Mouse (Mus musculus) forebrain, embryonic 12.5 days (tissue): Measurements from ENCODE around the gene Phyhd1. TPM values are rescaled to one million over a fixed set of nuclear protein-coding genes. Genes with fewer than 3 reads are reported as not detected.

Source experiments
- ATAC-seq: fragments of 200-750 bp; cut with Nextera tagmentation; 2 replicates; pipeline ENCODE4 v1.8.0; 2017; ENCODE audit warnings: moderate TSS enrichment; ENCODE audit not compliant: low FRiP score
- H3K27ac ChIP-seq: fragments of 300-500 bp; sonication (generic); 2 replicates; pipeline ENCODE4 v1.5.1; 2016; ENCODE audit warnings: mild to moderate bottlenecking
- H3K27me3 ChIP-seq: fragments of 300-500 bp; sonication (generic); 2 replicates; pipeline ENCODE4 v1.6.1; 2016; ENCODE audit warnings: mild to moderate bottlenecking
- H3K36me3 ChIP-seq: fragments of 300-500 bp; sonication (generic); replicated peaks from 2 replicates; pipeline ENCODE4 v1.6.1; 2016; ENCODE audit warnings: mild to moderate bottlenecking
- H3K4me1 ChIP-seq: fragments of 300-500 bp; sonication (generic); 2 replicates; pipeline ENCODE4 v1.6.1; 2016
- H3K4me2 ChIP-seq: fragments of 300-500 bp; sonication (generic); 2 replicates; pipeline ENCODE4 v1.6.1; 2016; ENCODE audit warnings: mild to moderate bottlenecking, moderate library complexity
- H3K4me3 ChIP-seq: fragments of 300-500 bp; sonication (generic); replicated peaks from 2 replicates; pipeline ENCODE4 v1.5.1; 2016; ENCODE audit warnings: mild to moderate bottlenecking
- H3K9ac ChIP-seq: fragments of 300-500 bp; sonication (generic); 2 replicates; pipeline ENCODE4 v1.6.1; 2016; ENCODE audit warnings: mild to moderate bottlenecking
- H3K9me3 ChIP-seq: fragments of 300-500 bp; sonication (generic); 2 replicates; pipeline ENCODE4 v1.6.1; 2016
- WGBS: fragments of 180-500 bp; shearing (Covaris S2); methylation state at CpG from one replicate; pipeline ENCODE4 v1.1.7; 2016; 5-methylcytosine and 5-hydroxymethylcytosine counted together
- polyA plus RNA-seq: library from polyadenylated mRNA; unstranded; fragments of >200 nt; fragmentation: Nextera tagmentation; extraction: Ambion mirVana; gene quantifications from 2 replicates; pipeline ENCODE4 v1.2.1, GENCODE M21; 2016

Phyhd1 gene
- polyA plus RNA-seq, 1 experiment from 2014 or later = 5.0 TPM

DNA sequence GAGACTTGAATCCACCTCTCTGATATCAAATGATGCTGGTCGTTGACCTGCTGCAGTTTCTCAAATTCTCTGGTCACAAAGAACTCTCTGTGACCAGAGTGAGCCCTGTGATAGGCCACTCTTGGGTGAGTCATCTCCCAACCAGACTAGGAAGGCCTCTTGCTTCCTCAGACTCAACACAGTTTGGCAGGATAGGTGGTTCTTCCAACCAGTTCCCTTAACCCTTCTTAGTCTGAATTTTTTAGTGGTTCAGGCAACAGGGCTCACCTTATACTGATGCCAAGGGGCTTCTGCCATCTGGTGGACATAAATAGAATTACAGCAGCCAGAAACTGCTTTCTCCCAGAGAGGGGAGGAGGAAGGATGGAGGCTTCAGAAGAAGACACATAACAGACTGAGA is 4.1 kb downstream of the Phyhd1 start:
- Histone ChIP-seq H3K4me3 (no peak overlapping the region), H3K27ac (no peak overlapping the region), H3K9ac (no peak overlapping the region), H3K36me3 (peaks cover 9% of the 10 kb centered on the region), H3K4me1 (peaks cover 19% of the 10 kb centered on the region), H3K9me3 (no peaks in the 10 kb centered on the region), H3K4me2 (no peak overlapping the region), H3K27me3 (no peaks in the 10 kb centered on the region)
- 63% methylated on average over 1 of the region's 1 CpGs for WGBS
- ATAC-seq = no peak

DNA sequence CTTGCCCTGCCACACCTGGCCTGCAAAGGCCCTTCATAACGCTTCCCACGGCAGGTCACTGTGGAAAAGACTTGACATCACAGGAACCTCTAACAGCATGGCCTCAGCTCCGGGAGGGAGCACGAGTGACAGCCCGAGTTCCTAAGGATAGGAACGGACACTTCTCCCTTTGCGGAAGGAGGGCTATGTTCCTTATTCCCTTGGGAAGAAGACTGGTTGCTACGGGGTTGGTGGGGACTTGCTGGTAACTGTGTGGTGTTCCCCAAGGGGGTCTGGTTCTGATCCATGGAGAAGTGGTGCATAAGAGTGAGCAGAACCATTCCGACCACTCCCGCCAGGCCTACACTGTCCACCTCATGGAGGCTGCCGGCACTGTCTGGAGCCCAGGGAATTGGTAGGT is 14.7 kb downstream of the Phyhd1 start, which contains the start of gene Gm28038:
Gene Gm28038 (plus strand): TSS at position 301 of the 400 bp plus-strand sequence.
- no peak within 1 kb of the TSS for H3K9ac ChIP-seq

DNA sequence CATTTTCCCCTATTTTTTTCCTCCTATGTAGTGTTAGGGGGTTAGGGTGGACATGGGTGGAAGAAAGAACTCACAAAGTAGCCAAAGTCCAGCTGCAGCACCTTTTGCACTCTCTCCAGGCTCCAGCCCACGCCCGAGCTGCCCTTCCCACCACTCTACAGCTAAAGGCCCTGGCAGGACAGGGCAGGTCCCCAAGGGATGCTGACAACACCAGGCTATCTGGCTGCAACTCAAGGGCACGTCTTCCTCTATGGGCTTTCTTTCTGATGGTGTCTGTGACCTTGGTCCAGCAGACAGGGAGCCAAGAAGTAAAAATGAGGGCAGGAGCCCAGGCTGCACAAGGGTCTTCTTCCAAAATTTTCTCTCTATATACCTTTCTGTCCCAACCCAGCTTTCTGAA is 15.6 kb downstream of the Phyhd1 start:
- no peak overlapping the region for H3K4me3 ChIP-seq
- H3K27me3 ChIP-seq = no peaks in the 10 kb centered on the region
- ATAC-seq = no peak
- peaks cover 7% of the 10 kb centered on the region; the same call in 1 of the 2 replicates for H3K36me3 ChIP-seq
- H3K4me1 ChIP-seq = peaks cover 10% of the 10 kb centered on the region
- no peak overlapping the region for H3K27ac ChIP-seq
- H3K9ac ChIP-seq = no peak overlapping the region
- H3K9me3 ChIP-seq = no peaks in the 10 kb centered on the region
- 84% methylated on average over 3 of the region's 3 CpGs for WGBS
- H3K4me2 ChIP-seq = no peak overlapping the region

More for the DNA sequence above, 14.7 kb downstream of the Phyhd1 start, which contains the start of gene Gm28038:
- peaks cover 7% of the 10 kb centered on the region; the same call in 1 of the 2 replicates for H3K36me3 ChIP-seq
- no peak within 1 kb of the TSS for H3K4me3 ChIP-seq
- WGBS = 94% methylated on average over 11 of the region's 11 CpGs
- H3K4me1 ChIP-seq = peaks cover 9% of the 10 kb centered on the region
- no peak within 1 kb of the TSS for H3K4me2 ChIP-seq
- no peak for ATAC-seq
- no peaks in the 10 kb centered on the region for H3K27me3 ChIP-seq
- no peaks in the 10 kb centered on the region for H3K9me3 ChIP-seq
- no peak within 1 kb of the TSS for H3K27ac ChIP-seq

DNA sequence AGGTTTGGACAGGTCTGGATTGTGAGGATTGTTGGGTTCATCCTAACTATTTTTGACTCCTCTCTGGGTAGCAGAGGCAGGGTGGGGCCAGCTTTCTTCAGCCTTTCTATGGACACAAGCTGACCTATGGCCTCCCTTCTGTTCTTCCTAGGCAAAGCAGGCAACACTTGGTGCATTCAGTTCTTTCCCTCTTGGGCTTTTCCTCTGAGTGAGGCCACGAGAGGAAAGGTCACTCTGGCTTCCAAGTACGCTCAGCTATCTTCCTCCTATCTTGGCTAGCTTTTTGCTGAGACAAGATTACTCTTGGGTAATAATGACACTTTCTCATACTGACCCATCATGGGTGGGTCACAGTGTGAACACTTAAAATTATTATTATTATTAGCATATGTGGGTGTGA is 17.2 kb downstream of the Phyhd1 start:
- Histone ChIP-seq H3K4me1 (peaks cover 22% of the 10 kb centered on the region), H3K36me3 (peaks cover 7% of the 10 kb centered on the region), H3K9me3 (no peaks in the 10 kb centered on the region), H3K27me3 (no peaks in the 10 kb centered on the region), H3K9ac (no peak overlapping the region), H3K4me3 (no peak overlapping the region), H3K4me2 (no peak overlapping the region), H3K27ac (no peak overlapping the region)
- ATAC-seq = no peak
- 91% methylated on average over 2 of the region's 2 CpGs for WGBS

DNA sequence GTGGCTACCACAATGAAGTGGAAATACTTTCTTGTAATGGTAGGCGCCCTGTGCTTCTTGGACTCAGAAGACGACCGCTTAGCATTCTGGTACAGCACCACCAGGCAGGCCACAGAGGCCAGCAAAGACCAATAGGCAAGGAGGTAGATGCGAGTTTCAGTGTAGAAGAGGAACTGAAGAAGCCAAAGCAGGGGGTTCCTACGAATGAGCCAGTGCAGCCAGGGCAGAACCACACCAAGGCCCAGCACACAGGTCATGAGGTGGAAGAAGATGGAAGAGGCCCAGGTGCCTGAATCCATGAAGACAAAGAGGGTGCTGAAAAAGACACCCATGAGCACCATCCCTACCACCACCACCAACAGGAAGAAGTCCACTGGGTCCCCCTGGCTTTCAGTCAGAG is 19.0 kb downstream of the Phyhd1 start:
- Histone ChIP-seq H3K9ac (peak overlapping the region; percentile 90; the same call in 1 of the 2 replicates), H3K27me3 (no peaks in the 10 kb centered on the region), H3K4me2 (peak overlapping the region; percentile 99), H3K4me3 (peak overlapping the region; percentile 96), H3K4me1 (peaks cover 22% of the 10 kb centered on the region), H3K9me3 (no peaks in the 10 kb centered on the region), H3K27ac (no peak overlapping the region), H3K36me3 (peaks cover 5% of the 10 kb centered on the region)
- ATAC-seq = no peak
- WGBS = 88% methylated on average over 5 of the region's 5 CpGs

DNA sequence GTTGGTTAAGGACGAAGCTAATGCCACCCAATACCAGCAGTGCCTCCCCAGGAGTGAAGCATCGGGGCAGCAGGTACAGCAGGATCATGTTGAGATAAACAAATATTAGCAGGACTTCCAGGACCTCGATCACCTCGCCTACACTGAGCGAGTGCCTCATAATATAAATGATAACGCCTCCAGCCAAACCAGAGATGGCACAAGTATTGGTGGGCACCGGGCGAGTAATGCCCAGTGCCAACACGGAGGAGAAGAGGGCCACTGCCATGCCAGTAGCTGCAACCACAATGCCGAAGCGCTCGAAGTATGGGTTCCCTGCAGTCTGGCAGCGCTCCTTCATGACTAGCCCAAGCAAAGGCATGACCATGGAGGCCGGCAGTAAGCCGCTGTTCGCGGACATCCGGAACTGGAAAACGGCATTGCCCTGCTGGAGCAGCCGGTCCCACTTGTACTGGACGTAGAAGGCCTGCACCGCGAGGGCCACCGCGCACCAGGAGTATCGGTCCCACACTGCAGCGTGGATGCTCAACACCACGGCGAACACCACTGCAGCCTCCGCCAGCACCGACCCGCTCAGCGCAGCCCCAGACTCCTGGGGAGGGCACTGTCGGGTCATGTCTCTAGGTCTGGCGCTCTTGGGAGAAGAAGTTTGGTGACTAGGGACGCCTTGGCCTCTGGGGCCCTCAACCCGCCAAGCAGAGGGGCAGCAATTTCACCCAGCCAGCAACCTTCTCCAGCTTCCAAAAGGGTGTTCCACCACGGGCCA is 19.6 kb downstream of the Phyhd1 start:
- Histone ChIP-seq H3K4me2 (peak overlapping the region; percentile 99), H3K4me3 (peak overlapping the region; percentile 96), H3K9ac (peak overlapping the region; percentile 90), H3K4me1 (peaks cover 22% of the 10 kb centered on the region), H3K9me3 (no peaks in the 10 kb centered on the region), H3K36me3 (peaks cover 7% of the 10 kb centered on the region), H3K27me3 (no peaks in the 10 kb centered on the region), H3K27ac (0 out of 2 replicates have a peak overlapping the region, but pooled peaks have one; percentile 75)
- ATAC-seq = peak; percentile 70
- WGBS = 18% methylated on average over 38 of the region's 38 CpGs

DNA sequence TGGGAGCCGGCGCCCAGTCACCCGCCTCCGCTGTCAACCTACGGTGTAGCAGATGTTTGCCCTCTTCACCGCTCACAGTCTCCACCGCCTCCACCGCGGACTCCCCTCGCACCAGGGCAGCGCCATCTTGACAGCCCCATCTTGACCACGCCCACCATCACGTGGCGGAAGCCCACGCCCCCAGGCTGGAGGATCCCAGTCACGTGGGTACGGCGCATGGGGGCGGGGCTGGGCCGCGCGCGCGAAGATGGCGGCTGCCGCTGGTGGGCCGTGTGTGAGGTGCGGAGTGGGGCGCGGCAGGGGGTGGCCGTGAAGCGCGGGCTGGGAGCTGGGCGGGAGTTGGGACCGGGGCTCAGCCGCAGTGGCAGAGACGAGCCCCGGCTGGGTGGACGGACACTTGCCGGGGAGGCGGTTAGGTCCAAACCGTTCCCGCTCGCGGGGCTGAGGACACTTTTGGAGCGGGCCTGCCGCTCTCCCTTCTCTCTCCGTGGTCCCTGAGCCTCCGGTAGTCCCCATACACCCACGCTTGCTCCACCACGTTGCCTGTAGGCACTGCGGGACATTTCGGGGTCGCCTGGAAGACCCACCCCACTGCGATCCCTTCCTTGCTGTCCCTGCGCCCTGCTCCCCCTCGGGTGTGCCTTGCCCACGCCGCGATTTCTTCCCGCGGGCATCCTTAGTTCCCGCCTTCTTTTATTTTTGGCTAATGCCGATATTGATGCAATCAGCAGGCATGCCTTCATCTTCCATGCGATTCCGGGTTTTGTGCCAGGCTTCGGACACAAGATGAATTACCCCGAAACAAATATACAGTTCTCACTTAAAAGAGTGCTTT is 20.4 kb downstream of the Phyhd1 start, which contains the start of the genes Dolk and Nup188:
Gene Dolk (minus strand): TSS at position 143 of the 835 bp plus-strand sequence.
Gene Nup188 (plus strand): TSS at position 206 of the 835 bp plus-strand sequence.
- Histone ChIP-seq H3K4me3 (peak within 1 kb of the TSS; percentile 96), H3K9ac (peak within 1 kb of the TSS; percentile 90), H3K4me2 (peak within 1 kb of the TSS; percentile 99), H3K27ac (peak within 1 kb of the TSS; percentile 75), H3K36me3 (peaks cover 9% of the 10 kb centered on the region), H3K27me3 (no peaks in the 10 kb centered on the region), H3K4me1 (peaks cover 22% of the 10 kb centered on the region), H3K9me3 (no peaks in the 10 kb centered on the region)
- peak; percentile 98 for ATAC-seq
- WGBS = under 1% methylated on average over 67 of the region's 68 CpGs

DNA sequence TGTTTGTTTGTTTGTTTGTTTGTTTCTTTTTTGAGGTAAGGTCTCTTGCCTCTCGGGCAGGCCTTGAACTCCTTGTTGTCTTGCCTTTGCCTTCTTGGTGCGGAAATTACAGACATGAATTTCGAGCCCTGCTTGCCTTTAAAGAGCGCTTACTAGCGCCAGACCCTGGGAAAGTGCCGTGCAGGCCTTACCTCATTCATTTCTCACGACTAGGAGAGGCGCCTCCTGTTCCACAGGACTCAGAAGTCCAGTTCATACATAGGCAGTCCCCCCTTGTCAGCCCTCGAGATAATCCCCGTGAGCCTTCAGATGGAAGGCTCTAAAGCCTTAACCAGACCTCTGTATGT is 21.0 kb downstream of the Phyhd1 start:
- Histone ChIP-seq H3K4me2 (peak overlapping the region; percentile 99), H3K9ac (peak overlapping the region; percentile 90), H3K36me3 (peaks cover 9% of the 10 kb centered on the region), H3K27me3 (no peaks in the 10 kb centered on the region), H3K4me3 (peak overlapping the region; percentile 96), H3K9me3 (no peaks in the 10 kb centered on the region), H3K27ac (peak overlapping the region; percentile 75; the same call in 1 of the 2 replicates), H3K4me1 (peaks cover 22% of the 10 kb centered on the region)
- ATAC-seq = no peak
- under 1% methylated on average over 10 of the region's 10 CpGs for WGBS

DNA sequence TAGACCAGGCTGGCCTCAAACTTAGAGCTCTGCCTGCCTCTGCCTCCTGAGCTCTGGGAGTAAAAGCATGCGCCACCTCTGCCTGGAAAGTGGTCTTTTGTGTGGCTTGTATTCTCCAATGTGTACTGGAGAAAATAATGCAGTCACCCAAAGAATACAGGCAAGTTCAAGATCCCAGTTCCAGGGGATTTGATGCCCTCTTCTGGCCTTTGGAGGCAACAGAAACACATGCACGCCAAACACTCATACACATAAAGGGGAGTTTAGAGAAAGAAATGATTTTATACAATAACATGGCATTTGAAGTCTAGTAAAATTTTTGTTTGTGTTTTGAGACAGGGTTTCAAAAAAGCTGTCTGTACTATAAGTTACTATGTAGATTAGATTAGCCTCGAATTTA is 33.5 kb downstream of the Phyhd1 start:
- ATAC-seq = no peak
- Histone ChIP-seq H3K36me3 (peaks cover 73% of the 10 kb centered on the region), H3K27ac (no peak overlapping the region), H3K27me3 (no peaks in the 10 kb centered on the region), H3K9ac (no peak overlapping the region), H3K9me3 (no peaks in the 10 kb centered on the region), H3K4me2 (no peak overlapping the region), H3K4me1 (no peaks in the 10 kb centered on the region), H3K4me3 (no peak overlapping the region)
- WGBS = 72% methylated on average over 3 of the region's 3 CpGs

DNA sequence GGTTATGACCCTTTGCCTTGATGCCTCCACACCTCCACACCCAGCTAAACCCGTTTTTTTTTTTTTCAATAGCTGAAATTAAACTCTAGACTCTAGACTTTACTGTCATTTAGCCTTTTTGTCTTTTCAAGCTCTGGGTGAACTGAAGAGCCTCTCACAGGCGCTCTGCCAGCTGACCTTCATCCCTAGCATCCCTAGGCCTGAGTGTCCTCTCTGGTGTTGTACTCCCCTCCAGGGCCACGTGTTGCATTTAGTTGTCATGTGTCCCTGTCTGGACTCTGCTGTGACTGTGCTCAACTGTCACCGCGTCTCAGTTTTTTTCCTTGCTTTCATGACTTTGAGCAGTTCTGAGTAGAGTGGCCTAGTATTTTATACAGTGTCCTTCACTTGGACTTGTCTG is 34.0 kb downstream of the Phyhd1 start:
- Histone ChIP-seq H3K4me3 (no peak overlapping the region), H3K4me2 (no peak overlapping the region), H3K4me1 (no peaks in the 10 kb centered on the region), H3K27me3 (no peaks in the 10 kb centered on the region), H3K27ac (no peak overlapping the region), H3K9ac (no peak overlapping the region), H3K9me3 (no peaks in the 10 kb centered on the region), H3K36me3 (peaks cover 78% of the 10 kb centered on the region)
- no peak for ATAC-seq
- 97% methylated on average over 5 of the region's 5 CpGs for WGBS

DNA sequence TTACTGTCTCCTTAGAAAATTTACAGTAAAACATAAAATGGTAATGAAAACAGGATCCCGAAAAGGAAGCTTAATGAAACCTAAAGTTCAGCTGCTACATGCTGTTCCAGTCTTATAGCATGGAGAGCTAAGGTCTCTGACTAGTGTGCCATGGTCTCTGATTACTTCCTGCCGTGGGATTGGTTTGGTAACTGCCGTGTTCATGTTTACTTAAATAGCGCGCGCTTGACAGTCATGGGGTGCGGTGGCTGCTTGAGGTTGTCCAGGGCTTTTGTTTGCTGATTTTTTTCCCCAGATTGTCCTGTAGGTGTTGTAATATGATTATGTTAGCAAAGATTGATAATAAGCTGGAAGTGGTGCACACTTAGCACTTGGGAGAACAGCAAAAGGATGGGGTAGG is 40.1 kb downstream of the Phyhd1 start:
- Histone ChIP-seq H3K4me1 (no peaks in the 10 kb centered on the region), H3K4me3 (no peak overlapping the region), H3K27me3 (no peaks in the 10 kb centered on the region), H3K4me2 (no peak overlapping the region), H3K27ac (no peak overlapping the region), H3K36me3 (peaks cover 99% of the 10 kb centered on the region), H3K9ac (no peak overlapping the region), H3K9me3 (no peaks in the 10 kb centered on the region)
- 97% methylated on average over 7 of the region's 7 CpGs for WGBS
- no peak for ATAC-seq

DNA sequence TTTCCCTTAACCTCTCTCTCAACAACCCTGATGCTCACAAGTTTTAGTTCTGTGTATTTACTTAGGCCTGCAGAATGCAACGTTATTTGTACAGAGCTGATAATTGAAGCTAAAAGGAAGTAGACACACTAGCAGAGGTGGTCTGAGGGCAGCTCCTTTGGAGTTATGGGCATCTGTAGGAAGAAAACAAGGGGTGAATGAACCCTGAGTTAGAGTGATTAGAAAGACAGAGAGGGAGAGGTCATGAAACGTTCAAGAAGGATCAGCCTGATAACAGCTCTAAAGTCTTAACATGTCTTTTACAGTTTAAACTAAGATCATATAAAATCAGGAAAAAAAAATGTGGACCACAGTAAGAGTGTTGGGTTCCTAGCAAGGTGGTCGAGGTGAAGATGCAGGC is 43.3 kb downstream of the Phyhd1 start:
- no peak overlapping the region for H3K9ac ChIP-seq
- H3K27ac ChIP-seq = no peak overlapping the region
- no peak overlapping the region for H3K4me2 ChIP-seq
- no peak overlapping the region for H3K4me3 ChIP-seq
- ATAC-seq = no peak
- WGBS = 92% methylated on average over 3 of the region's 3 CpGs
- no peaks in the 10 kb centered on the region for H3K27me3 ChIP-seq
- no peaks in the 10 kb centered on the region for H3K4me1 ChIP-seq
- peaks cover 98% of the 10 kb centered on the region for H3K36me3 ChIP-seq
- no peaks in the 10 kb centered on the region for H3K9me3 ChIP-seq
